Mouse (Mus musculus) right cerebral cortex, postnatal 10 days (tissue): Measurements from ENCODE around the gene Pou1f1.

Source experiments
- DNase-seq, 2 experiments: peaks; one replicate each; pipeline ENCODE4 v3.0.0; 2021; ENCODE audit warnings: low spot score in 2 of 2

Pou1f1 gene

DNA sequence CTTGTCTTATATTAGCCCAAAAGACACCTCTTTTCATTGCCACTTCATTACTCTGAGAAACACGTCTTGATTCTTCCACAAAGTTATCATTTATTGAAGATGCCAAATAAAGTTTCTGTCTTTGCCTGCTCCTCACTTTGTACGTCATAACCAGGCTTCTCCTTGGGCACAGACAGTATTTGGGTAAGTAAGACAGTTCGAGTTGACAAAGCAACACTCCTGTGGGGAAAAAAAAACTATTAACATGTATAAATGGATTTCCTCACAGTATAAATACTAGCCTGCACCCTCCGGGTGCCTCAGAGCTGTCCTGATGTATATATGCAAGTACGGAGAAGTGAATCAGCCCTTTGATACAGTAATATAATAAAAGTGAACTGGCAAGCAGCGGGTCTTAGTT lies at the start of gene Pou1f1:
Pou1f1 (plus strand) TSS at position 301 of the 400 bp plus-strand sequence.
- no peak for DNase-seq

DNA sequence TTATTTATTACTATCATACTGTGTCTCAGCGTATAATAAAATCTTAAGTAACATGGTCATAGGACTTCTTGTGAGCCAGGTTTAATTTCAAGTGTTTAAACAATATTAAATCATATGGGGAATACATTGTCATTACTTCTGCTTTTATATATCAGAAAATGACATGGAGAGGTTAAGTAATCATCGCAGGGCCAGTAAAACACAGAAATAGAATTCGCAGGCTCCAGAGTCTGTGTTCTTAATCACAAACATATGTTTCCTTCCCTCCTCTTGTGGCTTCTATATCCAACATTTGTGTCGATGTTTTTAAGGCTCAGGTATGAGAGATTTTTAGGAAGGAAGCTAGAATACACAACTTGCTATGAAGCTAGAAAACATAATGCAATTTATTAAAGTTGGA lies 49.7 kb upstream of the Pou1f1 start:
- DNase-seq: no peak

DNA sequence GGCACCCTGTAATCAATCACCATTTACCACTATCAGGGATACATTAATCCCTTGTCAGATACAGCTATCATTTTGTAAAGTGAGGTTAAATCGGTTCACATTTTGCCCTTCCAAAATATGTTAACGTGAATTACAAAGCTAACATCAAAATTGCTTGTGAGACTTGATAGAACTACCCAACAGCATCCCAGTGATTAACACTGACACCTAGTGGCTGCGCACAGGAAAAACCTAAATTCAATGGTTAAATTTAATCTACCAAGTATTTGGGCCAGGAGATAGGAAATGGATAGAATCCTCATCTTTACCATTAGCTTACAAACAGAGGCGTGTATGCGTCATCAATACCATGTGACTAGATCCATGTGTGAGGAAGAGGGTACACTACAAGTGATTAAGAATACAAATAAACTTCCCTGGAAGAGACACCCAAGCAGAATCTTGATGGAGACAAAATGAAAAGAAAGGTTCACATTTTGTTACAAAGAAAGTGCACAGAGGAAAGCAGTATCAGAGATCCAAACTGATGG lies 47.8 kb upstream of the Pou1f1 start:
- DNase-seq: peak; percentile 45 to 47

GRCm38 (mm10) chr16:65485726-65486125 lies 34.6 kb upstream of the Pou1f1 start:
- no peak for DNase-seq

GRCm38 (mm10) chr16:65496030-65496429 lies 24.3 kb upstream of the Pou1f1 start:
- no peak for DNase-seq

DNA sequence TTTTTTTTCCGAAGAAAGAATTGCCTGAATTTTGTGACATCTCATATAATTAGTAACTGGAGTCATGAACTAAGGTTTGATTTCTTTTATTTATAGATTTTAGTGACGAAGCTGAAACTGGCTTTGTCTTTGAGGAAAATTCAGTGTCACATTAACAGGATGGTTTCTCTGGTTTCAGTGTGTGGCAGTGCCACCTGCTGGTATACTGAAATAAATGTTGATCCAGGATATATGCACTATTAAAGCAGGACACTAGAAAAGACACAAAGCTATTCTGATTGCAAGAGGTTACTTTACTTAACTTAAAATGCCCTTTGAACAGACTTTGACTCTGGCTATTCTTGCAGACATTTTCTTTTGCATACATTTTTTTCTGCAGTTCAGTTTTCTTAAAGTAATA lies 23.3 kb upstream of the Pou1f1 start:
- peak; percentile 60 to 73 for DNase-seq

GRCm38 (mm10) chr16:65514223-65514622 lies 6.1 kb upstream of the Pou1f1 start:
- no peak for DNase-seq

GRCm38 (mm10) chr16:65526004-65526403 lies 5.7 kb downstream of the Pou1f1 start:
- DNase-seq: no peak

DNA sequence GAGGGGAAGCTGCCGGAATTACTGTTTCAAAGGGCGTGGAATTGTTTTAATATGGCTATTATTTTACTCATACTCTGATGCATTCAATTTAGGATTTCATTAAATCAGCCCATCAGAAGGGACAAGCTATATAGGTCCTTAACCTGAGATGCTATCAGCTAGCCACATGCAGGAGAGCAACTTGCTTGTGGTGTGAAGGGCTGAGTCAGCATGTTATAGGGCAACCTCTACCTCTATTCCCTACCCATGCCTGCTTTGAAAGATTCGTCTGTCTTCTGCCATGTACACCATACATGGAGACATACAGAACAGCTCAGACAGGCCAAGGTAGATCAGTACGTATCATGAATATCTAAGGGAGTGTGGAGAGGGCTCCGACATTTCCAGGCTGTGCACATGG lies 6.4 kb downstream of the Pou1f1 start:
- DNase-seq: no peak

- DNase-seq: no peak
These were observed 9.3 kb downstream of the Pou1f1 start for GRCm38 (mm10) chr16:65529589-65529988.

GRCm38 (mm10) chr16:65531663-65532062 lies 11.4 kb downstream of the Pou1f1 start:
- peak; percentile 85 to 89 for DNase-seq

- DNase-seq: peak; percentile 63 to 74
These were observed 13.1 kb downstream of the Pou1f1 start for GRCm38 (mm10) chr16:65533315-65533999.

DNA sequence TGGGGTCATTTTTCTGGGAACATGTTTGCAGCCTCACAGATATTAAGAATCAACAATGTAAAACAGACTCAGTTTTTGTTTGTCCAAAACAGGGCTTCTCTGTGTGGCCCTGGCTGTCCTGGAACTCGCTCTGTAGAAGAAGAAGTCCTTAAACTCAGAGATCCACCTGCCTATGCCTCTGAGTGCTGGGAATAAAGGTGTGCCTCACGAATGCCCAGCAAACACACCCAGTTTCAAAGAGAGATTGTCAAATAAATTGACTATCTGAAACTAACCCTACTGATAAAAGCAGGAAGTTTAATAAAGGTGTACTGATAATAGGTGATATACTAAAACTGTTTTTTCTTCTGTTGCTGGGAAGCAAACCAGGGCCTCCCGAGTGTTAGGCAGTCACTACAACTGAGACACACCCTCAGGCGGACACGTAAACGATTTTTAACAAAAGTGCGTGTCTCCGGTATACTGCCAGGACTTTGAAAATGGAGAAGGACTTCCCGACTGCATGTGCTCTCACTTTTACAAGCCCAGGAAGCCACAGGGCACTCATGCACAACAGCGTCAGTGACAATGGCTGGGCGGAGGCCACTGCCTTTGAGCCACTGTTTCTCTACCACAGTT lies 23.5 kb downstream of the Pou1f1 start:
- no peak for DNase-seq

GRCm38 (mm10) chr16:65548960-65549359 lies 28.6 kb downstream of the Pou1f1 start:
- DNase-seq: no peak

- DNase-seq: no peak
These were observed 30.5 kb downstream of the Pou1f1 start for GRCm38 (mm10) chr16:65550814-65551213.

- no peak for DNase-seq
These were observed 34.0 kb downstream of the Pou1f1 start for GRCm38 (mm10) chr16:65554267-65554666.

GRCm38 (mm10) chr16:65557369-65557768 lies 37.1 kb downstream of the Pou1f1 start:
- DNase-seq: no peak

GRCm38 (mm10) chr16:65559591-65559990 lies 39.3 kb downstream of the Pou1f1 start:
- DNase-seq: no peak

DNA sequence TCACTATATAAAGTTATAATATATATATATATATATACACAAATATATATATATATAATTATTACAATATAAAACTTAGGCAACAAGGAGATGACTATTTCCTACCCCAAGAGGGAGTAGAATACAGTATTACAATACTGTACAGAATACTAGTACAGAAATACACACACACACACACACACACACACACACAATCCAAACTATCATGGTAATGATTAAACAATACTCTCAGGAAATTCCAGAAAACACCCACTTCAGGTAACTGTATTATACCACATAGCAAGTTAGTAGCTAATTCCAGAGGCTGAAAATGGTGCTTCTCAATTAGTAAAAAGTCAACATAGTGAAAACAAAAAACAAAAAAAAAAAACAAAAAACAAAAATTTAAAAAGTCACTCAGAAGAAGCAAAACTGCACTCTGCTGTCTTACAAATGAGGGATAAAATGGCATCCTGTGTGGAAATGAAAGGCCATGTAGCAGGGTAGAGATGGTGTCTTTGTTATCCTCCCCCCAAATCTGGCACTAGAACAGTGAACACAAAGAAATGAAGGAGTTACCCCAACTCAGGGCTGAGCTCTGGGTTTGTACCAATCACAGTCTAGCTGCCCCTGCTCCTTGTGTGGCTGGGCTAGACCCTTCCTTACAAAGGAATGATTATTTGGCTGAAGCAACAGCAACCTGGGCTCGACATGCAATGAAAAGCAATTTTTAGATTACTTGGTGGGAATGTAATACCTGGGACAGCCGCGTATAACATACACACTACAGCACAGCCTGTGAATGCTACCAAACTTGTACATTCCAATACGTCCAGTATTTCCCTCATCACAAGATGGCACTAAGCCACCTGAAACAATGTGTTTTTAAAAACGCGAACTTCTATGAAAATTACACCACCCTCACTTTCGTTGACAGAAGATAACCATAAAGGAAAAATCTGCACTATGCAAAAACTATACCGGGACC lies 41.0 kb downstream of the Pou1f1 start:
- DNase-seq: peak in 1 of 2 experiments; percentile 26

GRCm38 (mm10) chr16:65561963-65562863 lies 41.9 kb downstream of the Pou1f1 start, which contains the start of gene Chmp2b:
Gene Chmp2b (minus strand): TSS chr16:65562726.
- DNase-seq: peak; percentile 91 to 92

- DNase-seq: no peak
These were observed 42.5 kb downstream of the Pou1f1 start for GRCm38 (mm10) chr16:65562864-65563206.
